Mouse (Mus musculus): ENCODE data around the gene Rbm44. TPM values are rescaled to one million over a fixed set of nuclear protein-coding genes. Genes with fewer than 3 reads are reported as not detected.

Rbm44 gene
- polyA plus RNA-seq, 1 experiment from 2014 or later: 2.4 TPM

DNA sequence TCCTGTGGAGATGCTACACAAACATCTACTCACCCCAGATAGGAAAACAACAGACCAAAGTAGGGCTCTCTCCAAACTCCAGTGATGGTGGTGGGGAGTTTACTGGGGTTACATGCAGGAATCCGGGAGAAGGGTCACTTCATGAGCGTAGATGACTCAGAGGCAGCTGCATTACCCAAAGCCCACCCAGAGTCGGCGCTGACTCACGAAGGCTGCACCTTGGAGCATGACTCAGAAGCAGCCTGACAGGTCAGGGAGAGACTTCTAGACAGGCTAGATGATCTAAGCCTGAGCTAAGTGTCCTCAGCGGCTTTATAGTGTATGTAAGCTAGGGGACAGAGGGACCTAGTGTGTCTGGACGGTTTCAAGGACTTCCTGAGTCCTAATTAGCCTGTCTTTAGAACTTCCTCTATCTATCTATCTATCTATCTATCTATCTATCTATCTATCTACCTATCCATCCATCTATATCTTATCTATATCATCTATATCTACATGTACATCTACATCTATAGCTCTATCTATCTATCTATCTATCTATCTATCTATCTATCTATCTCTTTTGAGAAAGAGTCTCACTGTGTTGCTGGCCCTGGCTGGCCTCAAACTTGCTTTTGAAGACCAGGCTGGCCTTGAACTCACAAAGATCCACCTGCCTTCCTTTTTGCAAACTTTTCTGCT, 74.9 kb downstream of the Rbm44 start:
- H3K9me3 ChIP-seq (ENCODE audit: control insufficient read depth, low read length): no peaks in the 10 kb centered on the region
- WGBS: 70% methylated on average over 7 of the region's 7 CpGs
- H3K9ac ChIP-seq (ENCODE audit: low read depth, low read length): no peak overlapping the region
- H3K27ac ChIP-seq (ENCODE audit: low read depth, low read length): no peak overlapping the region
- H3K27me3 ChIP-seq (replicated peaks; ENCODE audit: control insufficient read depth, insufficient read depth, low read length): no peaks in the 10 kb centered on the region
- H3K36me3 ChIP-seq (ENCODE audit: control insufficient read depth, insufficient read depth, low read length): no peaks in the 10 kb centered on the region
- ATAC-seq (replicated peaks; ENCODE audit: low FRiP score) (no peak), DNase-seq (ENCODE audit: low spot score) (no peak)
- no peak overlapping the region for H3K4me3 ChIP-seq (ENCODE audit: low read depth, low read length)
- 0 out of 2 replicates have a peak, but pooled peaks cover 4% of the 10 kb centered on the region for H3K4me1 ChIP-seq (replicated peaks; ENCODE audit: control insufficient read depth, insufficient read depth, low read length)
- H3K4me2 ChIP-seq: no peak overlapping the region

DNA sequence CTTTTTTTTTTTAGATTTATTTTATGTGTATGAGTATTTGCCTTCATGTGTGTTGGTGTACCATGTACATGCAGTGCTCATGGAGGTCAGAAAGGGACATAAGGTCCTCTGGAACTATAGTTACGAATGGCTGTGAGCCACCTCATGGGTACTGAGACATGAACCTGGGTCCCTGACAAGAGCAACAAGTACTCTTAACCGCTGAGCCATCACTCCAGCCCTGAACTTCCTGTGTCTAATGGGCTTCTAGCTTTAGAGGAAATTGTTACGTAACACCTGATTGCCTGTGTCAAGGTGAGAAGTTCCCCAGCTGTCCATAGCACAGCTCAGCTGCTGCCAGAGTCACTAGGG, 75.4 kb downstream of the Rbm44 start:
- H3K9ac ChIP-seq (ENCODE audit: low read depth, low read length): no peak overlapping the region
- 62% methylated on average over 3 of the region's 3 CpGs for WGBS

More for the DNA sequence above, 75.4 kb downstream of the Rbm44 start:
- Histone ChIP-seq H3K27me3 (replicated peaks; ENCODE audit: control insufficient read depth, insufficient read depth, low read length) (no peaks in the 10 kb centered on the region), H3K9me3 (ENCODE audit: control insufficient read depth, low read length) (no peaks in the 10 kb centered on the region), H3K36me3 (ENCODE audit: control insufficient read depth, insufficient read depth, low read length) (no peaks in the 10 kb centered on the region), H3K27ac (ENCODE audit: low read depth, low read length) (no peak overlapping the region), H3K4me3 (ENCODE audit: low read depth, low read length) (no peak overlapping the region), H3K4me2 (no peak overlapping the region), H3K4me1 (replicated peaks; ENCODE audit: control insufficient read depth, insufficient read depth, low read length) (0 out of 2 replicates have a peak, but pooled peaks cover 4% of the 10 kb centered on the region)
- no peak for DNase-seq (ENCODE audit: low spot score)
- ATAC-seq (replicated peaks; ENCODE audit: low FRiP score): no peak

Other genes starting within 250 kb of the Rbm44 start
- 0.10 TPM in 1 of 2 replicates, not detected in the other for gene Mlph, start 230.0 kb upstream of the Rbm44 start, polyA plus RNA-seq (2014; fragmentation: Nextera tagmentation; extraction: Ambion mirVana)
- gene Prlh, start 192.0 kb upstream of the Rbm44 start, polyA plus RNA-seq (2014; fragmentation: Nextera tagmentation; extraction: Ambion mirVana): not detected in 2 replicates
- 3.6 and 5.0 TPM in 2 replicates for gene Rab17, start 175.4 kb upstream of the Rbm44 start, polyA plus RNA-seq (2014; fragmentation: Nextera tagmentation; extraction: Ambion mirVana)
- gene Lrrfip1, start 146.4 kb upstream of the Rbm44 start, polyA plus RNA-seq (2014; fragmentation: Nextera tagmentation; extraction: Ambion mirVana): 26.5 and 29.1 TPM in 2 replicates
- gene Ramp1, start 34.7 kb downstream of the Rbm44 start, polyA plus RNA-seq (2014; fragmentation: Nextera tagmentation; extraction: Ambion mirVana): 3.5 and 4.0 TPM in 2 replicates
- gene Ube2f, start 105.2 kb downstream of the Rbm44 start, polyA plus RNA-seq (2014; fragmentation: Nextera tagmentation; extraction: Ambion mirVana): 78.5 and 81.4 TPM in 2 replicates
- 36.9 and 37.0 TPM in 2 replicates for gene Scly, start 153.2 kb downstream of the Rbm44 start, polyA plus RNA-seq (2014; fragmentation: Nextera tagmentation; extraction: Ambion mirVana)
- 0.05 and 0.10 TPM in 2 replicates for gene Espnl, start 177.0 kb downstream of the Rbm44 start, polyA plus RNA-seq (2014; fragmentation: Nextera tagmentation; extraction: Ambion mirVana)
- gene Klhl30, start 205.9 kb downstream of the Rbm44 start, polyA plus RNA-seq (2014; fragmentation: Nextera tagmentation; extraction: Ambion mirVana): 0.17 and 0.64 TPM in 2 replicates
- gene Erfe, start 221.3 kb downstream of the Rbm44 start, polyA plus RNA-seq (2014; fragmentation: Nextera tagmentation; extraction: Ambion mirVana): 3.1 and 4.1 TPM in 2 replicates